Mouse (Mus musculus): ENCODE results near the gene Dusp1. TPM values are rescaled to one million over a fixed set of nuclear protein-coding genes. Genes with fewer than 3 reads are reported as not detected.
A peak's percentile ranks its signal among the peaks of the same experiment; 100 is the strongest.

Dusp1 gene
- total RNA-seq, 2 experiments from 2014 or later: 43.8 to 46.4 TPM

DNA sequence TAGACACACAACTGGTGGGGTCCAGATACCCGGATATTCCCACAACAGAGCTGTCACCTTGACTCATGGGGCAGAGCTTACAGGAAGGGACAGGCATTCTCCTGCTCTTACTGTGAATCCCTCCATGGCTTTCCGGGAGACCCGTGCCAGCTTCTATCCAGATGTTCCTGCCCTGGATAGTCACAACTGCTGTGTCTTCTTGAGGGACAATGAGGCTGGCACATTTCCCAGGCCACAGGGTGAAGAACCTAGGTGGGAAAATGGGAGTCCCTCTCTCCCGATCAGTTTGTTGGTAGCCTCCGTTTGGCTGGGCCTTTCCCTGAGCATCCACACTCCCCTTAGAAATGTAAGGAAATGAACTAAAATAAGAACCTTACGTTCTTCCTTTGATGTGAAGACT lies 33.2 kb downstream of the Dusp1 start:
- DNase-seq (ENCODE audit: low spot score in 2 of 2): no peak

DNA sequence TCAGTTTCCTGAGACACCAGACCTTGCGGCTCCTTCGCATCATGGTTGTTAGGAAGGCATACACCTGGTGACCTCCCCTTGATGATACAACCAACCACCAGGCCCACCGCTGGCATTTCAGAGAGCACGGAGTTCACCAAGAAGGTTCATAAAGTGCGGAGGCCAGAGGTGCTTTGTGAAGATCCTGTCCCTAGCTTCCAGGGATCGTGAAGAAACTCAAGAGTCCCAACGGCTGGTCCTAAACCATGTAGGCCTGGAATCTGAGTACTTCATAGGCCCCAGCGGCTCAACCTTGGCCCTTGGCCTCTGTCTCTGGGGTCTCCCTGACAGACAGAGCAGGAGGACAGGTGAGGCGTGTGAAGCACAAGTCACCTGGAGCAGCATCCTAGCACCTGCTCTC lies 34.6 kb downstream of the Dusp1 start:
- no peak for DNase-seq (ENCODE audit: low spot score in 2 of 2)

DNA sequence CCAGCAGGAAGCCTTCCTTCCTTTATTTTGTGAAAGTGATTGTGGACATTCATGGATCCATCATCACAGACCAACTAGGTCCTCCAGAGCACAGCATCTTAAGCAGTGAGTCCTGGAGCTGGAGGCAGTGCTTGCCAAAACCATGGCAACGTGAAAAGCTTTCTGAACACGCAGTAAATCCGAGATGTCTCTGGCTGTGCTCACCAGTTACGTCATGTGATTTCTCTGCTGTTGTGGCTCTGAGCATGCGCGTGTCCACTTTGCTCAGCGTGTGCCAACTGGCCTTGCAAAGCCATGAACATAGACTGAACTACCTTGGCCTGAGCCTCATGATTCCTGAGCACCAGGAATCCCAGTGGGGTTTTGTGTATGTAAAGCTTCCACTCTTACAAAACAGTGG lies 36.6 kb downstream of the Dusp1 start:
- DNase-seq (ENCODE audit: low spot score in 2 of 2): no peak

DNA sequence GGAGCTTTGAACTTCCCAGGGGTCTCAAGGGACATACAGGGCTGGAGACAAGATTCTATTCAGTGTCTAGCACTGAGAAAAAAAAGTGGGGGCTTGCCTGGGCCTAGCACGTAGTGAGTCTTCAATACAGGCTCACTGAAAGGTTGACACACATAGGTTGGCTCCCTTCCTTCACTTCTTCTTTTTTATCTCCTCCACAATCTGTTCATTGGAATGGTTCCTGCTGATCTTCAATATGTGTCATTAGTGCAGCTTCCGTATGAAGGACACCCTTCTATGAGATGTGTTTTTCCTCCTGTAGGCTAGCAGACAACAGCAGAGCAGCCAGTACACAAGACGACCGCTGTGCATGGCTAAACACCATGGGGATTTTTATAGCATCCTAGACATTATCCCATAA lies 37.1 kb downstream of the Dusp1 start:
- DNase-seq (ENCODE audit: low spot score in 2 of 2): no peak

DNA sequence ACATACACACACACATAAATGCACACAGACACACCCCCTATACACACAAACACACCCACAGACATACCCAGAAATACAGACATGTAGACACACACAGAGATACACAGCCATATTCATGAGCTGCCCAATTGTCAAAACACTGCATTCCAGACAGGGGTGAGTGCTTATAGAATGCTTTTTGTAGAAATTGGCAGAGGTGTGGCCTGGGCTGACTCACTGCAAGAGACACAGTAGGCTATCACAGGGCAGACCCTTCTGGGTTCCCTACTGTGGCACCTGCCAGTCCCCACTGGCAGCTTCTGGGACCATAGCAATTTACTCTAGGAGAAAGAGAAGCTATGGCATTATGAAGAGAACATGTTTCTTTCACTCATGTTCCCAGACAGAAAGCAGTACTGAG lies 37.6 kb downstream of the Dusp1 start:
- no peak for DNase-seq (ENCODE audit: low spot score in 2 of 2)

DNA sequence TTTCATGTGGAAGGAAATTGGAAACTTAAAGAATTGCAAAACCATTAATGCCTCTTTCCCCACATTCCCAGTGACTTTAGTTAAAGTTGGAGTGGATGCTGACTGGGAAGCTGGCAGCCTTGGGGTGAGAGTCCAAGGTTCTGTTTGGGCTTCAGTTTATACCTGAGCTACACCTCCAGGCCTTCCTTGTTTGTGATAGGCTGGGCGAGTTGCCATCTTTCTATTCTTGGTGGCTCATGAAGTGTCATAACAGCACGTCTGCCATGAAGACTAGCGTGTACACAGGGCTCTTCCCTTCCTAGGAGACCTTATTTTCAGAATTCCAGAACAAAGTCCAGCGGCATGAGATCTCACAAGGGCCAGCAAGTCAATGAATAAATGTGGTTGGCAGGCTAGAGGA lies 39.2 kb downstream of the Dusp1 start:
- DNase-seq (ENCODE audit: low spot score in 2 of 2): no peak

DNA sequence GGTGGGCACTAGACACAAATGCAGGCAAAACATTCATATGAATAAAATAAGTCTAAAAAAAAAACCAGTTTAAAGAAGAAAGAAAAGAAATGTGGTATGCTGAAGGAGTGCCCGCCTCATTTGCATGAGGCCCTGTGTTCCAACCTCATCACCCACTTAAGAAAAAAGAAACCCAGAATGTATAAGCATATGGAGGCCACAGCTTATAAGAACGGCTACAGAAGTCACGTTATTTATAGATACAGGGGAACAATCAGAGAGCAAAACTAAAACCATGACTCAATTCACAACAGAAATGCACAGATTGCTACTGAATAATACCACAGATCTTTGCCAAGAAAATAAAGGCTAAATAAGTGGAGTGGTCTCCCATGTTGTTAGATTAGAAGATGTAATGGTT lies 43.6 kb downstream of the Dusp1 start:
- DNase-seq (ENCODE audit: low spot score in 2 of 2): no peak

DNA sequence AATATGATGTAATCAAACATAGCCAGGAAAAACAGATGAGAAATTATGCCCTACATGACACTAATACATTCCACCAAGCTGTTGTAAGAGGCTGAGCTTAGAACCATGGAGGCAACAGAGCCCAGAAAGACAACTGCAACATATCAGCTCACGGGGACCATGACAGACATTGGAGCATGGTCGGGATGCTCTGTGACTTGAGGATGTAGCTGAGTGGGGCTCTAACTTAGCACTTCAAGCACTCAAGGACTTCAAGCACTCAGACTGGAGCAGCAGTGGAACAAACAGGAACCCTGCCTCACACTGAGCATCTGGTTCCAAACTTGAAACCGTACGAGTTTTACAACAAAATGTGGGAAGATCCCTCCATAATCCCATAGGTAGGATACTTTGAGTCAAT lies 46.3 kb downstream of the Dusp1 start:
- DNase-seq (ENCODE audit: low spot score in 2 of 2): no peak

DNA sequence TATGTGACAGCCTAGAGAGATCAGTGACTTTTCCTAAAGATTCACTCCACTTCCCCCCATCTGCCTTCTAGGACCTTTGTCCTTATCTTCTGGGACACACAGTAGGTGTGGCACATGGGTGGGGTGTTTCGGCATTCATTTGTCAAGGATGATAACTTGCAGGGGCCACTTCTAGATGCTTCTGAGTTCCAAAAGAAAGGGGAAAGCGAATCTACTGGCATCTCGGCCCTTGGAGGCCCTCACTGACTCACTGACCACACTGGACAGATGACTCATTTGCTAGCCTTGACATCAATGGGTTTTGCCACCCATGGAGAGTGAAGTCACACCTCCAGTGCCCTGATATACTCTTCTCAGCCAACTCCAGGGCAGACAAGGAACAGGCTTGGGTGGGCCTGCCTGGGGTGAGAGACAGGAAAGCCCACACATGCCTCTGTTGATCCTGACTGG lies 47.3 kb downstream of the Dusp1 start:
- DNase-seq (ENCODE audit: low spot score in 2 of 2): no peak

DNA sequence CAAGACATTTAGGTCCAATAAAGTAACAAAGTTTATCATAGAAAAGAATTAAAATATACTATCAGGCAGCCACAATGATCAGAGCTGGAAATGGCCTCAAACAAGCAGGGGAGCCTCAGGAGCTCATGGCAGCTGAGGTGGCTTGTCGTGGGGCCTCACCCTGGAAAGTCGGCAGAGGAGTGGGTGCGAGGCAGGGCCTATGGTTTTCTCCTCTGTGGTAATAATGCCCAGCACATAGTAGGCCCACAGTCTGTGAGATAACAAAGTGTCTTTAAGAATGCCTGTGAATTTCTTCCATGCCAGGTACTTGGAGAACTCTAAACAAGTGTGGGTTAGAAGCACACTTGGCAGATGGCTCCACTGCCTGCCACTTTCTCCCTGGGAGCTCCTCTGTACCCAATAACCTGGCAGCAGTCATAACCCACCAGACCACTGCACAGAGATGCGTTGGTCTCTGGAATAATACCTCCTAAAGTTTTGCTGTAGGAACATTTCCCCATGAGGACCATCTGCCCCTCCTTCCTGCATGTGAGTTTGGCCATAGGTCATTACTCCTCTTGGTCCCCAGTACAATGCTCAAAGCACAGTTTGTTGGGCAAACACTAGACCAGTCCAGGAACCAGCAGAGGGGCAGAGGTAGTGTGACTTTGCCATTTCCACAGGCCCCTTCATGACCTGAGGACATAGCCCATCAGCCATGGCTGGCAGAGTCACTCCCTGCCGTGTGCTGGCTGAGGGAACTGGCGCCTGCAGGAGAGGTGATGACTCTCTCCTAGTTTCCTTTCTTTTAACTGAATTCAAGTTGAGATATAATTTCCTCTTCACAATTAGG lies 48.3 kb downstream of the Dusp1 start:
- no peak for DNase-seq (ENCODE audit: low spot score in 2 of 2)

DNA sequence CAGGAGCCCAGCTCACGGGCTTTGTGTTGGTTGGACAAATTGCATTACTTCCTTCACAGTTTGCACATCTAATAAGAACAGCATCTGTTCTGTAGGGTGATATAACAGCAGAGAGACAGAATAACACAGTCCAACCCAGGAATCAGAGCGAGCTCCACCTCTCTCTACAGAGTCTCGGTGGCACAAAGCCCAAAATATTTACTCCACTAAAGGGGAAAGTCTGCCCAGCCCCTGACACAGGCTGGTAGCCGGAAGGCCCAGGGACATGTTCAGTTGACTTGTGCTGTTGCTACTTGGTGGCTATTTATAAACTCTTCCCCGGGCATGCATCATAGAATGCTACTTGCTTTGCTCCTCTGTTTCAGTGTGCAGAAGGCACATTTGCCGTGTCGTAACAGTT lies 49.0 kb downstream of the Dusp1 start:
- no peak for DNase-seq (ENCODE audit: low spot score in 2 of 2)

DNA sequence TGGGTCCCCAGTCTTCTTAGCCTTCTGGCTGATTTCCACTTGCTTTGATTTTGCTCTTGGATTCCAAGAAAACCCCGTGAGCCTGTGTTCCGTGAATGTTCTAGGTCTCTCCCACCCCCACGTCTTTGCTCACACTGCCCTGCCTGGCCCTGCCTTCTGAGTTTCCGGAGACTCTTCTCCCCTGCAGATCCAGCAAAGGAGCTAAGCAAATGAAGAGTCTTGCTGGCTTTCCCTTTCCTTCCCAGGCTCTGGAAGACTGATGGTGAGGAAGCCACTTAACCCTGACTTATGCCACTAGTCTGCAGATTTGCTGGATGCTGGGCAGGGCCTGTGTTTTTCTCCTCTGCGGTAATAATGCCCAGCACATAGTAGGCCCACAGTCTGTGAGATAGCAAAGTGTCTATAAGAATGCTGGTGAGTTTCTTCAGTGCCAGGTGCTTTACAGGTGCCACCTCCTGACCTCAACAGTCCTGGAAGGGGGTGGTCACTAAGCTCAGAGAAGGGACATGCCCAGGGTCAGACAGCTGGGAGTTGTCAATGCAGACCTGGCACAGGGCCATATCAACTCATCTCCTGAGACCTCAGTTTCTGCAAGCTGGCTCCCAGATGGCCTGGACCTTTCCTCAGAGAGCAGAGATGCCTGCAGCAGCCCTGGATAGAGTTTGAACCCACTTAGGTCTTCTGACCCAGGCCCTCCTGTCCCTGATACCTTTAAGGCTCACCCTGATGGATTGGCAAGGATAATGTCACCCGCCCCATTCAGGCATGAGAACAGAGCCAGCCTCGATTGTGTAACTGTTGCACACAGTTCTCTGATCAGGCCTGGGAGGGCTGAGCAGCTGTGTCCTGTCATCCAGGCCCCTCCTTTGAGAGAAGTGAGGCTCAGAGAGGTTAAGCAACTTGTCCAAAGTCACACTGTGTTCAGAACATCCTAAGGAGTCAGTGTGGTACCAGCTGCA lies 49.8 kb downstream of the Dusp1 start:
- DNase-seq (ENCODE audit: low spot score in 2 of 2): no peak

DNA sequence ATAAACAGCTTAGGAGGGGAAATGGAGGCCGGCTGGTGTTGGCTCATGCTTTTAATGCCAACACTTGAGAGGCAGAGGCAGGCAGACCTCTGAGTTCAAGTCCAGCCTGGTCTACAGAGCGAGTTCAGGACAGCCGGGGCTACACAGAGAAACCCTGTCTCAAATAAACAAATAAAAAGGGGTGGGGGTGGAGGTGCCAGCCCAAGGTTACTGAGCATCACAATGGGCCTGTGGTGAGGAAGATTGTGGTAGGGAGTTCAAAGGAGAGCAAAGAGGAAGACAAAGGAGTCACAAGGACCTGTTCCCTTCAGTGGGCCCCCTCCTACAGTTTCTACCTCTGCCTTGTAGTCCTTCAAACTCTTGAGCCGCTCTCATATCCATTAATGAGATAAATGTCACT lies 50.7 kb downstream of the Dusp1 start:
- no peak for DNase-seq (ENCODE audit: low spot score in 2 of 2)

DNA sequence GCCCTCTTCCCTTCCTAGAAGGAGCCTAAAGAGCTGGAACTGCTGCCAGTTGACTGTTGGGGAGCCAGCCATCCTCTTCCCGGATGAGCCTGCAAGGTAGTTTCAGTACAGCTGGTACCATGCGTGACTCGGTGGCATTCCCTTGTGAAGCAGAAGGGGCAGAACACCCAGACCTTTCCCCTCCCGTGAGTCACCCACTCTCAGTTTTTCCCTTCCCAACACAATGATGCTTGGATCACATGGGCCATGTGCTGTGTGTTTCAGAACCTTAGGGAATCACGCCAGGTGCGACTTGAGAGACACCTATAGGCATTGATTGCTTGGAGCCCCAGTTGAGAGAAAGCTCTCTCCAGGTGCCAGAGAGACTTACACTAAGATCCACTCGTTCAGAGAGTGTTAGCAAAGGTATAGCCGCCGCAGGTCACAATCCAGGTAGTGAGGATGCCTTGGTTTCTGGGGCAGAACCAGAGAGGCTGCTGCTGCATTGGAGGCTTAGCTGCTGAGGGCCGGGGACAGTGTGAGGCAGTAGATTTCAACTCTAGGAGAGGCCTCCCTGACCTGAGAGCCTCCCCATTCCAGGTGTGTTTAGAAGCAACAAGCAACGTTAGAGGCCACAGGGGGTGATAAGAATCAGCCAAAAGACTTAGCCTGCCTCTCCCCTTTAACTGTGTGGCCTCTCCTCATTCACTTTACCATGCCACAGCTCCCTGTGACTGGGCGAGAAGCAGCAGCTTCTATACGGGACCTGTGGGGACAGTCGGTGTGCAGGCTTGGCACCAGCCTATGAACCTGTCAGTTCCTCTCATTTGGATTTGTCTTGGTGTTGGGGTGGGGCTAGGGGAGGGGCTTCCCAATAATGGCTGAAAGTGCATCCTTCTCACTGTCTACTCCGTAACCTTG lies 51.5 kb downstream of the Dusp1 start:
- no peak for DNase-seq (ENCODE audit: low spot score in 2 of 2)

DNA sequence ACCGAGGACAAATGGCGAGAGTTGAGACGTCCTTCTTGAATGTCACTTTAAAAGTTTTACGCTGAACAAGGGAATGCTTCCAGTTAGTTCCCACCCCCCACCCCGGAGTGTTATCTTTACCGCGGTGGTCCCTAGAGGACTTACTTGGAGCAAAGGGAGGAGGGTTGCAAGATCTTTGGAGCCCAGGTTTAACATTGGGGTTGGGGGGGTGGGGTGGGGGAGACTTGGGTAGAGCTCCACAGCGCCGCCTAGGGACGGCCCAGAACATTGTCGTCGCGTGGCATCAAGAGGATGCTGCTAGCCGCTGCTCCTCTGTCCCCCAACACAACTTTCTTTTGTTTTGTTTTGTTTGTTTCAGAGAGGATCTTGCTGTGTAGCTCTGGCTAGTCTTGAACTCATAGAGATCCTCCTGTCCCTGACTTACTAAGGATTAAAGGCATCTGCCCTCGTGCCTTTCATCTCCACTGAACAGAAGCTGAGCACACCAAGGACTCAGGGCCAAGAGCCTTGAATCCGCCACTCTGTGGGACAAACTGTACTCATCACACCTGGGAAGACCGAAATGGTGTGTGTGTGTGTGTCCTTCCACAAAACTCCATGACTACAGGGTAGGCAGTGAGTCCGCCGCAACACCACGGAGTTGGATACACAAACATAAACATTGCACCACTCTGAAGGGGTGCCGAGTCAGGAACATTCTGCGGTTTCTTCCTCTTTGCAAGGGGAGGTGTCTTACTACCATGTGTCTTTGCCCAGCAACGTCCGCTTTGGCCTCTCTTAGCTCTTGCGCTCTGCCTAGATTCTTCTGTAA lies 52.8 kb downstream of the Dusp1 start:
- peak in 1 of 2 experiments; percentile 46 for DNase-seq (ENCODE audit: low spot score in 2 of 2)

DNA sequence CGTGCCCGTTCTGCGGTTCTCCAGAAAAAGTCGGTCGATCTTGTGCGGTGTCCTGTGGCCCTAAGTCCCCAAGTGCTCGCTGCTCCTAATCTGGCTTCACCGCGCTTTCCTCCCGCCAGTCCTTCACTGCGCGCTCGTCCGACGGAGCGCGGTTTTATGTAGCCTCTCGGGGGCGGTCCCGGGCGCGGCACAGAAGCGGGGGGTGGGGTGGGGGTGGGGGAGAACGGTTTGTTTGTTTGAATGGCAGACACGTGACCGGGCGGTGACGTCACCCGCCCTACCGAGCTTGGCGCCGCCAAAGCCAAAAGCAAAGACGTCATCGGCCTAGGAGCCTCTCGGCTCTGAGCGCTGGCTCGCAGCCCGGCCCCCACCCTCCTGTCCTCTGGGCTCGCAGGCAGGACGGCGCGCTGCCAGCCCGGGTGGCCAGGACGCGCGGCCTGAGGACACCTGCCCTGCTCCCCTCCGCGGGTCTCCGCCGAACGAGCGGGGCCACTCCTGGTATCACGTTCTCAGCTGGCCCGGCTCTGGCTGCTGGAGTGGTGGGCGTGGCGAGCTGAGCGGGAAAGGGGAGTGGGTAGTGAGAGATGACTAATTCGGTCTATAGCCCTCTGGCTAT lies 53.5 kb downstream of the Dusp1 start:
- DNase-seq (ENCODE audit: low spot score in 2 of 2): peak; percentile 86 to 90

DNA sequence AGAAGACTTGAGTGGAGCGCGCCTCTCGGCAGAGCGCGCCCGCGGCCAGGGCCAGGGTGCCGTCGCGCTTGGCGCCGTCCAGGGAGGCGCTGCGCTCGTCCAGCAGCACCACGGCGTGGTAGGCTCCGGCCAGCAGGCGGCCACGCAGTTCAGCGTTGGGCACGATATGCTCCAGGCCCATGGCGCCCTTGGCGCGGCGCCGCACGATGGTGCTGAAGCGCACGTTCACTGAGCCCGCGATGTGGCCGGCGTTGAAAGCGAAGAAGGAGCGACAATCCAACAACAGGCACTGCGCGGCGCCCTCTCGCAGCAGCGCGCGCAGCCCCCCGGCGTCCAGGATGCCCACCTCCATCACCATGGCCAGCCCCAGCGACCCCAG lies 54.0 kb downstream of the Dusp1 start:
- peak; percentile 60 to 62 for DNase-seq (ENCODE audit: low spot score in 2 of 2)

DNA sequence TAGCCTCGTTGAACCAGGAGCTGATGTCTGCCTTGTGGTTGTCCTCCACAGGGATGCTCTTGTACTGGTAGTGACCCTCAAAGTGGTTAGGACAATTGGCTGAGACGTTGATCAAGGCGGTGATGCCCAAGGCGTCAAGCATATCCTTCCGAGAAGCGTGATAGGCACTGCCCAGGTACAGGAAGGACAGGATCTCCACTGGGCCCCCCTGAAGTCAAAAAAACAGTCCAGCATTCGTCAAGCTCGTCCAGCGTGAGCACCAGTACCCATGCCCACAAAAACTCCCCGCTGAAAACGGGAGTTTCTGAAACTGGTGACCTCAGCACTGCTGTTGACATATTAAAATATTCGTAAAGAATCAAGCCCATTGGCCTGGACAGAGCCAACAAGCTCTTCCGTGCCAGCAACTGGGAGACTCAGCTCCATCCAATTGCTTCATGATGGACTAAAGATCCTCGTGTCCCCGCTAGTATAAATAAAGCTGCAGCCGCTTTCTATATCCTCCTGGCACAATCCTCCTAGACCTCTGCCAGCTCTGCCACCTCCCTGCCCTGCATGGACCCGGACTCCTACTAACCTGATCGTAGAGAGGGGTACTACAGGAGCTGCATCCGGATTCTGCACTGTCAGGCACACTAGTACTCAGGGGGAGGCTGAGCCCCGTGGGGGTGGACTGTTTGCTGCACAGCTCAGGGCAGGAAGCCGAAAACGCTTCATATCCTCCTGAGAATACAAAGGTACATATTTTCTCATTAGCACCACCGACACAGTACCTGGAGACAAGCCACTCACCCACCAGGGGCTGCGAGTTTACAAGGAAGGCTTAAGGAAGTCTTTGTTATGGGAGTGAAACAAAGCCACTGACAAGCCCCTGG lies 54.7 kb downstream of the Dusp1 start:
- no peak for DNase-seq (ENCODE audit: low spot score in 2 of 2)

Measured in adrenal gland, postnatal 4 days (tissue).